Mouse (Mus musculus) lung, embryonic 14.5 days (tissue): Measurements from ENCODE around the gene Zfp750. TPM values are rescaled to one million over a fixed set of nuclear protein-coding genes. Genes with fewer than 3 reads are reported as not detected.
A peak's percentile ranks its signal among the peaks of the same experiment; 100 is the strongest.

ENCODE experiments used
- ATAC-seq: fragments of 200-750 bp; cut with Nextera tagmentation; 2 replicates; pipeline ENCODE4 v1.8.0; 2017; ENCODE audit warnings: mild to moderate bottlenecking, moderate TSS enrichment, moderate library complexity; ENCODE audit not compliant: insufficient read depth
- DNase-seq: peaks from one replicate; pipeline ENCODE4 v3.0.0-alpha.2; 2015
- H3K27ac ChIP-seq: fragments of 300-500 bp; sonication (generic); 2 replicates; pipeline ENCODE4 v1.5.1; 2014; ENCODE audit warnings: low read depth, mild to moderate bottlenecking, moderate library complexity
- H3K27me3 ChIP-seq: fragments of 300-500 bp; sonication (generic); 2 replicates; pipeline ENCODE4 v1.6.1; 2014; ENCODE audit warnings: low read length, control low read depth; ENCODE audit not compliant: insufficient read depth
- H3K36me3 ChIP-seq: fragments of 300-500 bp; sonication (generic); 2 replicates; pipeline ENCODE4 v1.6.1; 2014; ENCODE audit warnings: control low read depth; ENCODE audit not compliant: insufficient read depth
- H3K4me1 ChIP-seq: fragments of 300-500 bp; sonication (generic); 2 replicates; pipeline ENCODE4 v1.6.1; 2014; ENCODE audit warnings: antibody characterized with exemption, control low read depth; ENCODE audit not compliant: insufficient read depth
- H3K4me2 ChIP-seq: fragments of 300-500 bp; sonication (generic); 2 replicates; pipeline ENCODE4 v1.6.1; 2014; ENCODE audit warnings: mild to moderate bottlenecking
- H3K4me3 ChIP-seq: fragments of 300-500 bp; sonication (generic); 2 replicates; pipeline ENCODE4 v1.5.1; 2014; ENCODE audit warnings: low read depth, low read length
- H3K9ac ChIP-seq: fragments of 300-500 bp; sonication (generic); 2 replicates; pipeline ENCODE4 v1.6.1; 2014
- H3K9me3 ChIP-seq: fragments of 300-500 bp; sonication (generic); 2 replicates; pipeline ENCODE4 v1.6.1; 2016; ENCODE audit warnings: low read depth, low read length, control low read depth
- CTCF ChIP-seq: IDR thresholded peaks from 2 replicates; pipeline ENCODE4 v1.5.1; 2016; ENCODE audit warnings: antibody characterized with exemption, low read depth
- WGBS: fragments of 180-500 bp; shearing (Covaris S2); extraction: QIAGEN DNeasy Blood & Tissue Kit; methylation state at CpG from one replicate; pipeline ENCODE4 v1.1.7; 2014; 5-methylcytosine and 5-hydroxymethylcytosine counted together
- polyA plus RNA-seq: library from polyadenylated mRNA; unstranded; fragments of >200 nt; fragmentation: Nextera tagmentation; extraction: Ambion mirVana; gene quantifications from 2 replicates; pipeline ENCODE4 v1.2.1, GENCODE M21; 2014

The Zfp750 gene
- polyA plus RNA-seq, 1 experiment from 2014 or later: 0.34 TPM

GRCm38 (mm10) chr11:121556727-121557126 is 37.6 kb upstream of the Zfp750 start:
- Histone ChIP-seq H3K27me3 (no peaks in the 10 kb centered on the region), H3K36me3 (no peaks in the 10 kb centered on the region), H3K27ac (no peak overlapping the region), H3K9ac (no peak overlapping the region), H3K4me3 (no peak overlapping the region), H3K4me2 (no peak overlapping the region), H3K9me3 (no peaks in the 10 kb centered on the region), H3K4me1 (0 out of 2 replicates have a peak, but pooled peaks cover 4% of the 10 kb centered on the region)
- DNase-seq: no peak
- no peak for TF ChIP-seq CTCF
- 59% methylated on average over 1 of the region's 1 CpGs for WGBS
- ATAC-seq: no peak

- WGBS: 95% methylated on average over 3 of the region's 3 CpGs
- H3K9ac ChIP-seq: no peak overlapping the region
- ATAC-seq: no peak
These were observed 34.3 kb upstream of the Zfp750 start for GRCm38 (mm10) chr11:121553458-121553857.

GRCm38 (mm10) chr11:121552846-121553457 is 33.8 kb upstream of the Zfp750 start:
- H3K4me3 ChIP-seq: no peak overlapping the region
- peaks cover 16% of the 10 kb centered on the region; the same call in 1 of the 2 replicates for H3K4me1 ChIP-seq
- H3K9ac ChIP-seq: no peak overlapping the region
- no peak overlapping the region for H3K27ac ChIP-seq
- TF ChIP-seq CTCF: no peak
- no peaks in the 10 kb centered on the region for H3K9me3 ChIP-seq
- no peak overlapping the region for H3K4me2 ChIP-seq
- no peaks in the 10 kb centered on the region for H3K27me3 ChIP-seq
- 82% methylated on average over 7 of the region's 7 CpGs for WGBS
- DNase-seq (peak; percentile 24), ATAC-seq (no peak)
- no peaks in the 10 kb centered on the region for H3K36me3 ChIP-seq

More at GRCm38 (mm10) chr11:121553458-121553857, 34.3 kb upstream of the Zfp750 start:
- Histone ChIP-seq H3K4me3 (no peak overlapping the region), H3K27ac (no peak overlapping the region), H3K36me3 (no peaks in the 10 kb centered on the region), H3K4me2 (no peak overlapping the region), H3K9me3 (no peaks in the 10 kb centered on the region), H3K4me1 (peaks cover 16% of the 10 kb centered on the region; the same call in 1 of the 2 replicates), H3K27me3 (no peaks in the 10 kb centered on the region)
- DNase-seq: no peak
- TF ChIP-seq CTCF: no peak

- Histone ChIP-seq H3K27ac (no peak overlapping the region; the same call in 1 of the 2 replicates), H3K36me3 (no peaks in the 10 kb centered on the region), H3K27me3 (no peaks in the 10 kb centered on the region), H3K4me1 (peaks cover 16% of the 10 kb centered on the region; the same call in 1 of the 2 replicates), H3K9ac (no peak overlapping the region), H3K4me2 (no peak overlapping the region), H3K9me3 (no peaks in the 10 kb centered on the region), H3K4me3 (no peak overlapping the region)
- DNase-seq (peak; percentile 70), ATAC-seq (peak; percentile 42; the same call in 1 of the 2 replicates)
- TF ChIP-seq CTCF: no peak
- 41% methylated on average over 4 of the region's 4 CpGs for WGBS
These were observed 33.0 kb upstream of the Zfp750 start for GRCm38 (mm10) chr11:121552167-121552566.

- ATAC-seq (no peak), DNase-seq (no peak)
- WGBS: 72% methylated on average over 5 of the region's 5 CpGs
These were observed 32.2 kb upstream of the Zfp750 start for GRCm38 (mm10) chr11:121551206-121551799.

GRCm38 (mm10) chr11:121549843-121550647 is 30.9 kb upstream of the Zfp750 start:
- DNase-seq: peak; percentile 44
- H3K27me3 ChIP-seq: no peaks in the 10 kb centered on the region
- peak overlapping the region; percentile 75 for H3K27ac ChIP-seq
- H3K36me3 ChIP-seq: no peaks in the 10 kb centered on the region
- 53% methylated on average over 17 of the region's 17 CpGs for WGBS
- no peak overlapping the region for H3K4me2 ChIP-seq
- TF ChIP-seq CTCF: no peak
- ATAC-seq: peak; percentile 38; the same call in 1 of the 2 replicates
- no peaks in the 10 kb centered on the region for H3K9me3 ChIP-seq
- peaks cover 16% of the 10 kb centered on the region; the same call in 1 of the 2 replicates for H3K4me1 ChIP-seq
- no peak overlapping the region for H3K9ac ChIP-seq
- no peak overlapping the region for H3K4me3 ChIP-seq

More at GRCm38 (mm10) chr11:121551206-121551799, 32.2 kb upstream of the Zfp750 start:
- H3K4me1 ChIP-seq: peaks cover 16% of the 10 kb centered on the region; the same call in 1 of the 2 replicates
- no peak overlapping the region for H3K9ac ChIP-seq
- no peak overlapping the region for H3K27ac ChIP-seq
- no peak overlapping the region for H3K4me3 ChIP-seq
- TF ChIP-seq CTCF: no peak
- no peak overlapping the region for H3K4me2 ChIP-seq
- no peaks in the 10 kb centered on the region for H3K27me3 ChIP-seq
- no peaks in the 10 kb centered on the region for H3K36me3 ChIP-seq
- H3K9me3 ChIP-seq: no peaks in the 10 kb centered on the region
